Mouse (Mus musculus): ENCODE measurements around the gene Slc8b1. TPM values are rescaled to one million over a fixed set of nuclear protein-coding genes. Genes with fewer than 3 reads are reported as not detected.
"Not testable (repeated sequence)": the region's sequence is repeated elsewhere in the genome, so short reads cannot be mapped to it uniquely, and the experiment has no call there.

The Slc8b1 gene
- total RNA-seq, 2 experiments from 2014 or later, result 4.5 to 7.5 TPM

GRCm38 (mm10) chr5:120499202-120499601 lies 11.8 kb upstream of the Slc8b1 start:
- intact Hi-C loops (cut with DNase I), result no loop called here
- DNase-seq (ENCODE audit: extremely low spot score in 1 of 2, low spot score in 2 of 2), result no peak
- H3K4me3 ChIP-seq, result no peak overlapping the region
- TF ChIP-seq CTCF (IDR thresholded peaks at IDR 0.05), result no peak
- H3K27ac ChIP-seq, result no peak overlapping the region

GRCm38 (mm10) chr5:120500609-120501008 lies 10.4 kb upstream of the Slc8b1 start:
- not testable (repeated sequence) for H3K4me3 ChIP-seq; H3K27ac ChIP-seq; DNase-seq (ENCODE audit: extremely low spot score in 1 of 2, low spot score in 2 of 2)
- peak; percentile 41 for TF ChIP-seq CTCF (IDR thresholded peaks at IDR 0.05)
- intact Hi-C loops (cut with DNase I), result loop anchor here (5.0 to 10.0 kb wide), 3 partner anchors 87 to 312 kb away; partner anchors contain the start of genes Iqcd, Oas1c, Oas2 and Tpcn1

- no peak for TF ChIP-seq CTCF (IDR thresholded peaks at IDR 0.05)
- DNase-seq (ENCODE audit: extremely low spot score in 1 of 2, low spot score in 2 of 2), result peak in 1 of 2 experiments; percentile 30
- peak overlapping the region; percentile 92 for H3K4me3 ChIP-seq
- peak overlapping the region; percentile 86 for H3K27ac ChIP-seq
- intact Hi-C loops (cut with DNase I), result loop anchor here (5.0 to 10.0 kb wide), 3 partner anchors 85 to 310 kb away; partner anchors contain the start of genes Iqcd, Oas1c, Oas2 and Tpcn1
These were observed 8.8 kb upstream of the Slc8b1 start for GRCm38 (mm10) chr5:120502147-120502621.

- H3K4me3 ChIP-seq, result peak overlapping the region; percentile 92
- H3K27ac ChIP-seq, result peak overlapping the region; percentile 86
- intact Hi-C loops (cut with DNase I), result loop anchor here (5.0 to 10.0 kb wide), 3 partner anchors 85 to 310 kb away; partner anchors contain the start of genes Iqcd, Oas1c, Oas2 and Tpcn1
- no peak for DNase-seq (ENCODE audit: extremely low spot score in 1 of 2, low spot score in 2 of 2)
- no peak for TF ChIP-seq CTCF (IDR thresholded peaks at IDR 0.05)
These were observed 8.3 kb upstream of the Slc8b1 start for GRCm38 (mm10) chr5:120502675-120503143.

- no peak for TF ChIP-seq CTCF (IDR thresholded peaks at IDR 0.05)
- Histone ChIP-seq H3K27ac (peak within 1 kb of the TSS; percentile 86), H3K4me3 (peak within 1 kb of the TSS; percentile 92)
- intact Hi-C loops (cut with DNase I), result loop anchor here (5.0 to 10.0 kb wide), 3 partner anchors 84 to 309 kb away; partner anchors contain the start of genes Iqcd, Oas1c, Oas2 and Tpcn1
- DNase-seq (ENCODE audit: extremely low spot score in 1 of 2, low spot score in 2 of 2), result peak; percentile 77 to 81
These were observed 7.7 kb upstream of the Slc8b1 start, which contains the start of gene Plbd2 for GRCm38 (mm10) chr5:120503144-120503795. Gene Plbd2 (minus strand): TSS chr5:120503625.

- TF ChIP-seq CTCF (IDR thresholded peaks at IDR 0.05), result peak; percentile 95
- H3K27ac ChIP-seq, result no peak overlapping the region
- H3K4me3 ChIP-seq, result no peak overlapping the region
- intact Hi-C loops (cut with DNase I), result loop anchor here (1.0 to 10.0 kb wide), 2 partner anchors 100 to 239 kb away; partner anchors contain the start of gene Oas2
- peak; percentile 59 to 81 for DNase-seq (ENCODE audit: extremely low spot score in 1 of 2, low spot score in 2 of 2)
These were observed 5.6 kb upstream of the Slc8b1 start for GRCm38 (mm10) chr5:120505368-120505767.

GRCm38 (mm10) chr5:120505781-120506180 lies 5.2 kb upstream of the Slc8b1 start:
- Histone ChIP-seq H3K4me3 (no peak overlapping the region), H3K27ac (no peak overlapping the region)
- no peak for DNase-seq (ENCODE audit: extremely low spot score in 1 of 2, low spot score in 2 of 2)
- intact Hi-C loops (cut with DNase I), result loop anchor here (1.0 to 10.0 kb wide), 2 partner anchors 100 to 239 kb away; partner anchors contain the start of gene Oas2
- no peak for TF ChIP-seq CTCF (IDR thresholded peaks at IDR 0.05)

GRCm38 (mm10) chr5:120506490-120506889 lies 4.5 kb upstream of the Slc8b1 start:
- no peak overlapping the region for H3K4me3 ChIP-seq
- TF ChIP-seq CTCF (IDR thresholded peaks at IDR 0.05), result no peak
- H3K27ac ChIP-seq, result no peak overlapping the region
- intact Hi-C loops (cut with DNase I), result loop anchor here (10.0 kb wide), 1 partner anchor 238 kb away; the partner anchor contains the start of gene Oas2
- no peak for DNase-seq (ENCODE audit: extremely low spot score in 1 of 2, low spot score in 2 of 2)

- intact Hi-C loops (cut with DNase I), result loop anchor here (10.0 kb wide), 1 partner anchor 237 kb away; the partner anchor contains the start of gene Oas2
- Histone ChIP-seq H3K4me3 (no peak overlapping the region), H3K27ac (no peak overlapping the region)
- DNase-seq (ENCODE audit: extremely low spot score in 1 of 2, low spot score in 2 of 2), result no peak
- no peak for TF ChIP-seq CTCF (IDR thresholded peaks at IDR 0.05)
These were observed 3.7 kb upstream of the Slc8b1 start for GRCm38 (mm10) chr5:120507311-120507710.

GRCm38 (mm10) chr5:120511643-120512220 lies 764 bp downstream of the Slc8b1 start:
- intact Hi-C loops (cut with DNase I), result no loop called here
- peak overlapping the region; percentile 60 for H3K4me3 ChIP-seq
- no peak for TF ChIP-seq CTCF (IDR thresholded peaks at IDR 0.05)
- peak overlapping the region; percentile 20; the same call in 1 of the 2 replicates for H3K27ac ChIP-seq
- DNase-seq (ENCODE audit: extremely low spot score in 1 of 2, low spot score in 2 of 2), result no peak

- intact Hi-C loops (cut with DNase I), result no loop called here
- Histone ChIP-seq H3K4me3 (no peak overlapping the region), H3K27ac (no peak overlapping the region)
- no peak for DNase-seq (ENCODE audit: extremely low spot score in 1 of 2, low spot score in 2 of 2)
- no peak for TF ChIP-seq CTCF (IDR thresholded peaks at IDR 0.05)
These were observed 2.1 kb downstream of the Slc8b1 start for GRCm38 (mm10) chr5:120512911-120513555.

All from left cerebral cortex, adult 2 months (tissue).